Mouse (Mus musculus) kidney, embryonic 16.5 days (tissue): ENCODE measurements around the gene Nipbl. TPM values are rescaled to one million over a fixed set of nuclear protein-coding genes. Genes with fewer than 3 reads are reported as not detected.
"Not testable (repeated sequence)": the region's sequence is repeated elsewhere in the genome, so short reads cannot be mapped to it uniquely, and the experiment has no call there.

ENCODE experiments used
- ATAC-seq: fragments of 200-750 bp; cut with Nextera tagmentation; 2 replicates; pipeline ENCODE4 v1.8.0; 2017; ENCODE audit warnings: moderate TSS enrichment; ENCODE audit not compliant: low FRiP score, low TSS enrichment
- H3K27ac ChIP-seq: fragments of 300-500 bp; sonication (generic); 2 replicates; pipeline ENCODE4 v1.5.1; 2014; ENCODE audit warnings: low read length
- H3K27me3 ChIP-seq: fragments of 300-500 bp; sonication (generic); 2 replicates; pipeline ENCODE4 v1.6.1; 2014; ENCODE audit warnings: low read length, control low read depth, mixed read lengths; ENCODE audit not compliant: insufficient read depth
- H3K36me3 ChIP-seq: fragments of 300-500 bp; sonication (generic); 2 replicates; pipeline ENCODE4 v1.6.1; 2014; ENCODE audit warnings: low read length, control low read depth, mixed read lengths; ENCODE audit not compliant: insufficient read depth
- H3K4me1 ChIP-seq: fragments of 300-500 bp; sonication (generic); 2 replicates; pipeline ENCODE4 v1.6.1; 2014; ENCODE audit warnings: low read length, control low read depth, mixed read lengths; ENCODE audit not compliant: insufficient read depth
- H3K4me2 ChIP-seq: fragments of 300-500 bp; sonication (generic); replicated peaks from 2 replicates; pipeline ENCODE4 v1.6.1; 2014; ENCODE audit warnings: low read depth, low read length
- H3K4me3 ChIP-seq: fragments of 300-500 bp; sonication (generic); 2 replicates; pipeline ENCODE4 v1.5.1; 2014; ENCODE audit warnings: mild to moderate bottlenecking, low read length
- H3K9ac ChIP-seq: fragments of 300-500 bp; sonication (generic); replicated peaks from 2 replicates; pipeline ENCODE4 v1.6.1; 2014; ENCODE audit warnings: low read length
- H3K9me3 ChIP-seq: fragments of 300-500 bp; sonication (generic); 2 replicates; pipeline ENCODE4 v1.6.1; 2016; ENCODE audit warnings: low read length, control low read depth
- WGBS: fragments of 180-500 bp; shearing (Covaris S2); extraction: QIAGEN DNeasy Blood & Tissue Kit; methylation state at CpG from one replicate; pipeline ENCODE4 v1.1.7; 2014; 5-methylcytosine and 5-hydroxymethylcytosine counted together
- polyA plus RNA-seq: library from polyadenylated mRNA; unstranded; fragments of >200 nt; fragmentation: Nextera tagmentation; extraction: Ambion mirVana; gene quantifications from 2 replicates; pipeline ENCODE4 v1.2.1, GENCODE M21; 2015

Nipbl gene
- polyA plus RNA-seq, 1 experiment from 2014 or later, result 17.5 TPM

DNA sequence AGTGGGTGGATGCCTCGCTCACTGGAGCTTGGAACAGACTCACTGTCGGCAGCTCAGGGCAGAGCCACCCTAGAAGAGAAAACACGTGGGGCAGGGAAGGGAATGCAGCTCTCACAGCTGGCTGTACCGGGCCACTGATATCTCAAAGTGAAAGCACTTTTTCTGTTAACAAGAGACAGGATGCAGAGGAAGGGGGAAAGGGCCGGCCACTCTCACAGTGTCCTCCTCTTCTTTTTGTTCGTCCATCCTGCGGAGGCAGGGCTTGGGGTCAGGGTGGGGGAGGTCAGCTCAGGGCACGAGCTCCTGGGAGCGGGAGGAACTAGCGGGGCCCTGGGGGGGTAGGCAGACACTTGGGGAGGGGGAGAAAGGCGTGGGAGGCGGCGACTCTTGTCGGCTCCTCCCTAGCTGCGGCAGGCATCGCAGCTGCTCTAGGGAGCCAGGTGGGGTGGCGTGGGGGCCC lies 164.9 kb downstream of the Nipbl start:
- H3K4me3 ChIP-seq, result peak overlapping the region; percentile 50
- H3K36me3 ChIP-seq, result no peaks in the 10 kb centered on the region
- H3K9me3 ChIP-seq, result peaks cover 5% of the 10 kb centered on the region
- ATAC-seq, result peak; percentile 81
- 11% methylated on average over 17 of the region's 17 CpGs for WGBS
- peak overlapping the region; percentile 53; the same call in 1 of the 2 replicates for H3K27ac ChIP-seq
- H3K4me2 ChIP-seq, result peak overlapping the region; percentile 73
- no peaks in the 10 kb centered on the region for H3K27me3 ChIP-seq
- 0 out of 2 replicates have a peak, but pooled peaks cover 2% of the 10 kb centered on the region for H3K4me1 ChIP-seq
- peak overlapping the region; percentile 63 for H3K9ac ChIP-seq

DNA sequence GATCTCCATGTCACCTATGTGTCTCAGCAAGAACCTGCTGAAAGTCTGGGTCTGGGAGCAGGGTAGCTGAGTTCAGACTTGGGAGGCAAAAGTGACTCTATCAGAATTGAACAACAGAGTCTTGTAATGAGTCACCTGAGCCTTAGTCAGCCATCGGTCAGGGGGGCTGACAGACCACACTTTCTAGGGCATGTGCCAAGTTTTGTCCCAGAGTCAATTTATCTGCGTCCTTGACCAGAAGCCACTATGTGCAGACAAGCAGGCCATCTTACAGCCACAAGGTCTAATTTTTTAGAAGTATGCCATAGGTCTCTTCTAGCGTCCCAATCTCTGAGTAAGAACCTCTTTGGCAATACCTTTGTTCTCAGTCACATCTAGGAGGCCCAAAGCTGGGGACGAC lies 166.3 kb downstream of the Nipbl start:
- not testable (repeated sequence) for ATAC-seq, H3K27me3 ChIP-seq, H3K9me3 ChIP-seq, H3K4me2 ChIP-seq, H3K4me3 ChIP-seq, H3K36me3 ChIP-seq, H3K9ac ChIP-seq, H3K27ac ChIP-seq, H3K4me1 ChIP-seq
- 95% methylated on average over 4 of the region's 4 CpGs for WGBS

DNA sequence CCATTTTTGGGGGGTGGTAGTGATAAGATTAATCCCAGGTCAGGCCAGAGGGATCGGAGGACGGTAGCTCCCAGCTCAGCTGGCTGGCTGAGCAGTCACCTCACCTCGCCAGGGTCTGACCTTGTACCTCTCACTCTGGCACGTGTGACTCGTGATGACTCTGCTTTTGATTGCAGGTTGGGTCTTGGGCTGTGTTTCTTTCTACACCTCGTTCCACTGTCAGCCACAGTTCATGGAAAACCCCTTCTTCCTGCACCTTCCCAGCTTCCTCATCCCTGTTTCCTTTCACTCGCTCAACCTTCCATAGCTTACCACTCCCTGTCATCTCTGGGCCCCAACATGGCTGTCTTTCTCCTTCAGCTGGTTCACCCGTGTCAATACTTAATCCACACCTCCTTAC lies 172.3 kb downstream of the Nipbl start:
- Histone ChIP-seq H3K27ac (no peak overlapping the region), H3K4me1 (no peaks in the 10 kb centered on the region), H3K4me2 (no peak overlapping the region), H3K9me3 (peaks cover 5% of the 10 kb centered on the region), H3K4me3 (no peak overlapping the region), H3K27me3 (no peaks in the 10 kb centered on the region), H3K9ac (no peak overlapping the region), H3K36me3 (peaks cover 34% of the 10 kb centered on the region)
- 84% methylated on average over 8 of the region's 8 CpGs for WGBS
- no peak for ATAC-seq

DNA sequence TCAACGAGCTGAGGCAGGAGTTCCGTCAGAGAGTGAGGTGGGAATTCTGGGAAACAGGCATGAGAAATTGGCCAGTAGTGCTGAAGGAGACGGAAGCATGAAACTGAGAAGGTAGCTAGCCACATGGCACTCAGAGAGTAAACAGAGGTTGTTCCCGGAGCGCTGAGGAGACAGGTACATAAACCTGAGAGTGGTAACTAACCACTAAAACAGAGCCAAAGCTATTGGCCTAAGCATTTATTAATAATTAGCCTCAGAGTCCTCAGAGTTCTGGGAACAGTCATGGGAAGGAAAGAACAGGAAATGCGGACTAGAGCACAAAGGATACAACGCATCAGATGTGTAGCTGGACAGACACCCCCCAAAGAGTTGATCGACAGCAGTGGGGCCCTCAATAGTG lies 176.0 kb downstream of the Nipbl start:
- no peak for ATAC-seq
- Histone ChIP-seq H3K4me3 (no peak overlapping the region), H3K27me3 (no peaks in the 10 kb centered on the region), H3K27ac (no peak overlapping the region), H3K9ac (no peak overlapping the region), H3K36me3 (peaks cover 44% of the 10 kb centered on the region), H3K4me2 (no peak overlapping the region), H3K4me1 (no peaks in the 10 kb centered on the region), H3K9me3 (no peaks in the 10 kb centered on the region)
- WGBS, result 82% methylated on average over 8 of the region's 8 CpGs

DNA sequence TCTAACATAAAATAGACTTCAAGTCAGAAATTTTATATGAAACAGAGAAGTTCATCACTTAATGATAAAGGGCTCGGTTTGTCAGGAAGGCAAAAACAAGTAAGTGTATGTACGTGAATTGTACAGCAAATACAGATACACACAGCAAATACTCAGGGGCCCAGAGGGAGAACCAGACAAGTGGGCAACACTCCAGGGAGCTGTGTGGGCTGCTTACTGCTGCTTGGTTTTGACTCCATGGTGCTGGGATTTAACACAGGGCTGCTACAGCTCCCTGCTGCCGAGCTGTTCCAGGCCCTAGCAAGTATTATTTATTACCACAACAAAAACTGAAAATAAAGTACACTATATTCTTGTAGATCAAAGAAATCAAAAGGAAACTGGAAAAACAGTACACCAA lies 177.1 kb downstream of the Nipbl start:
- H3K36me3 ChIP-seq, result peaks cover 41% of the 10 kb centered on the region
- no peaks in the 10 kb centered on the region for H3K27me3 ChIP-seq
- H3K27ac ChIP-seq, result no peak overlapping the region
- no peak for ATAC-seq
- no peak overlapping the region for H3K4me2 ChIP-seq
- H3K4me3 ChIP-seq, result no peak overlapping the region
- H3K9me3 ChIP-seq, result no peaks in the 10 kb centered on the region
- WGBS, result 83% methylated on average over 3 of the region's 3 CpGs
- no peaks in the 10 kb centered on the region for H3K4me1 ChIP-seq
- H3K9ac ChIP-seq, result no peak overlapping the region

DNA sequence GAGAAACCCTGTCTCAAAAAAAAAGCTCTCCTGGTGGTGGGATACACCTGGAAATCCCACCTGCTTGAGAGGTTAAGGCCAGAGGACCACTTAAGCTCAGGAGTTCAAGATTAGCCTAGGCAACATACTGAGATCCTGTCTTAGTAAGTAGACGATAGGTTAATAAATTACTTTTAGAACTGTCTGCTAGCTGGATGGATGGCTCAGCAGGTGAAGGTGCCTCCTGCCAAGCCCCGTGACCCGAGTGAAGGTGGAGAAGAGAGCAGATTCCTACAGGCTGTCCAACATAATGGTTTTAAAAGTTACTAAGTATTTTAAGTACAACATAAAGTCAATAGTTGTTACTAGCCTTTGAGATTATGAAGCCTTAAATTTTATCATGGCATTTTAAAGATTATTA lies 178.3 kb downstream of the Nipbl start:
- Histone ChIP-seq H3K4me2 (no peak overlapping the region), H3K9ac (no peak overlapping the region), H3K36me3 (peaks cover 36% of the 10 kb centered on the region), H3K27ac (no peak overlapping the region), H3K4me1 (no peaks in the 10 kb centered on the region), H3K9me3 (no peaks in the 10 kb centered on the region), H3K27me3 (no peaks in the 10 kb centered on the region), H3K4me3 (no peak overlapping the region)
- ATAC-seq, result 0 out of 2 replicates have a peak, but pooled peaks have one; percentile 59
- 72% methylated on average over 3 of the region's 3 CpGs for WGBS

Other genes starting within 250 kb of the Nipbl start
- not detected in 2 replicates for gene Gm2310, start 75.5 kb upstream of the Nipbl start, polyA plus RNA-seq